Mouse (Mus musculus): ENCODE measurements around the gene Nhlrc2. TPM values are rescaled to one million over a fixed set of nuclear protein-coding genes. Genes with fewer than 3 reads are reported as not detected.

Nhlrc2 gene
- polyA plus RNA-seq, 1 experiment from 2014 or later = 18.1 TPM

DNA sequence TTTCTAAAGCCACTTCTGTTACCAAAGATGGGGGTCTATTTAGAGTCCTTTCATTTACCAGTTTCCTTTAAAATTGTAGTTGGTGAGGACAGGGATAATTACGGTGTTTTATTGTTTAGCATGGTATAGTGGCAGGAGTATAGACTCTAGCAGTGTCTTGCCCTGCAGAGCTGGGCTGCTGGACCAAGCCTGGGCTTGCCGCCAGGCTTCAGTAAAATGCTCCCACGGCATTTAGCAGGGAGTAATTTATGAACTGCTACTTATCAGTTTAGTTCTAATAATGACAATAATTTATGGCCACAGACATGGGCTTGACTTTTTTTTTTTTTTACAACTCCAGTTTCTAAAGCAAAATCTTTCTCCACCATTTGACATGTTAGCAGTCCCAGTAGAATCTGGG, 51.9 kb downstream of the Nhlrc2 start:
- H3K9me3 ChIP-seq = no peaks in the 10 kb centered on the region
- no peak for ATAC-seq (ENCODE audit: low FRiP score)
- WGBS = 75% methylated on average over 3 of the region's 3 CpGs
- no peak overlapping the region for H3K27ac ChIP-seq
- peaks cover 39% of the 10 kb centered on the region for H3K36me3 ChIP-seq (replicated peaks)
- H3K4me3 ChIP-seq (replicated peaks) = no peak overlapping the region
- H3K4me2 ChIP-seq = no peak overlapping the region
- no peaks in the 10 kb centered on the region for H3K4me1 ChIP-seq
- no peak overlapping the region for H3K9ac ChIP-seq
- no peaks in the 10 kb centered on the region for H3K27me3 ChIP-seq

DNA sequence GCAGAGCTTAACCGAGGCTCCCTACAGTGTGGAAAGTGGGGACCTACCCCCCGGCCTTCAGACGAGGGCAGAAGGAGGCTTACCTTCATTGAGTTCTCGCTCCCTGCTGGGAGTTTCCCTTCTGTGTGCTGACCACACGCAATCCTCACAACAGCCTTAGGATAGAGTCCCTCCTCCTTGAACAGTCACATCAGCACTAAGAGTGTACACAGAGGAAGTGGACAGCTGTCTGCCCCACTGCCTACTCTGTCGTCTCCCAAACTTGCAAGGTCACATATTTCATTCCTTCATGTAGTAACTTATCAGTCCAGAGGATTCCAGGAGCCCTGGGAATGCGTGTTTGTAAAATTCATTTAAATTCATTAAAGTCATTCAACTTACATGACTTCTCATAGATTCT, 52.7 kb downstream of the Nhlrc2 start:
- Histone ChIP-seq H3K9me3 (no peaks in the 10 kb centered on the region), H3K27me3 (no peaks in the 10 kb centered on the region), H3K4me3 (replicated peaks) (no peak overlapping the region), H3K9ac (no peak overlapping the region), H3K36me3 (replicated peaks) (peaks cover 31% of the 10 kb centered on the region), H3K4me1 (no peaks in the 10 kb centered on the region), H3K4me2 (no peak overlapping the region), H3K27ac (no peak overlapping the region)
- ATAC-seq (ENCODE audit: low FRiP score) = no peak
- 83% methylated on average over 7 of the region's 7 CpGs for WGBS

DNA sequence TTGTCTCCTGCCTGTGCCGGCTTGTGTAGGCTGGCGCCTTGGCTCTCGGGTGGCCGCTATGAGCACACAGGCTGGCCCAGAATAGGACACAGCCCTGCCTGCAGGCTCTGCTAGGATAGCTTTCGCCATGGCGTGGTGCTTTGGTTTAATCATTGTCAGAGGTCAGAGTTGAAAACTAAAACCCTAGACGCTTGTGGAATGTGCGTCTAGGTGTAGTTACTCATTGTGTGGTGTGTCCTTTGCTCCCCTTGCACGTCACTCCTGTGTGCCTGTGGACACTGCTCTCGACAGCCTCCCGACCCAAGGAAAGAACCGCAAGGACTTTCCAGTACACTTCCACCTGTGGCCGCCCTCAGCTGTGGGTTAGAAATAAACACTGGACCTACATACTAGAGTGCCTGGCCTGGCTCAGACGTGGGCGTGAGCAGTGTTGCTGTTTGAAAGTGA, 53.9 kb downstream of the Nhlrc2 start:
- peaks cover 24% of the 10 kb centered on the region for H3K36me3 ChIP-seq (replicated peaks)
- H3K9me3 ChIP-seq = no peaks in the 10 kb centered on the region
- H3K27me3 ChIP-seq = no peaks in the 10 kb centered on the region
- WGBS = 86% methylated on average over 15 of the region's 15 CpGs
- no peak overlapping the region for H3K27ac ChIP-seq
- no peak for ATAC-seq (ENCODE audit: low FRiP score)
- H3K9ac ChIP-seq = no peak overlapping the region
- no peak overlapping the region for H3K4me3 ChIP-seq (replicated peaks)
- no peaks in the 10 kb centered on the region for H3K4me1 ChIP-seq
- H3K4me2 ChIP-seq = no peak overlapping the region

DNA sequence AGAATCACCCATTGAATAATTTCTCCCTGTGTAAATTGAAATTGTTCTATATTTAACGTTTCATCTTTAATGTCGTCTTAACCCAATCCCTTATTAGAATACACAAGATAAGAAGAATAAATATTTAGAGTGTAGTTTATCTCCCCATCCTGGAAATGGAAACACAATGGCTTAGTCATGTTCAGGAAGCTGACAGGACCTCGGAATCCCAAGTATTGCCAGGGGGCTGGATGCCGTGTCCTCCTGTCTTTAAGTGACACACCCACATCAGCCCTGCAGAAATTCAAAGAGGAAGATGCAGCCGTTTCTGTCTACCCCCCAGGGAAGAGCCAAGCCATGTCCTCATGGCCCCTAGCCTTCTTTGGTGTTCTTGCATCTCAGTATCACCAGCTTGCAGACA, 60.9 kb downstream of the Nhlrc2 start:
- Histone ChIP-seq H3K4me1 (no peaks in the 10 kb centered on the region), H3K4me3 (replicated peaks) (no peak overlapping the region), H3K27me3 (no peaks in the 10 kb centered on the region), H3K9me3 (no peaks in the 10 kb centered on the region), H3K27ac (no peak overlapping the region), H3K4me2 (no peak overlapping the region), H3K9ac (no peak overlapping the region), H3K36me3 (replicated peaks) (no peaks in the 10 kb centered on the region; the same call in 1 of the 2 replicates)
- 74% methylated on average over 5 of the region's 5 CpGs for WGBS
- no peak for ATAC-seq (ENCODE audit: low FRiP score)

DNA sequence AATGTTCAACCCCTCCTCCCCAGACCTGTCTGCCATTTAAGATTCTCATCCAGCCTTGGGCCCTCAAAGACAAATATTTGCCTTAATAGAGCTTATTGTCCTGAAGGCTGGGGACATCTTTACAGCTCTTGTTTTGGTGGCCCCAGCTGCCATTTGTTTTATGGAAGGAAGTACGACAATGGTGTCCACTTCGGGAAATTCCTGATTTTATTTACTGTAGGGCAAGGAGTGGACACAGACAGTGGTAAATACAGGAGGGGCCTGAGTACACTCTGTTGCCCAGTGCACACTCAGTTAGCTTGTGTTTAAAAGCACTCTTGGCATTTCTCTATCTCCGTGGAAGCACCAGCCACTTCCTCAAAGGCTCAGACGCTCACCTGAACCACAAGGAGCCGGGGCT, 66.1 kb downstream of the Nhlrc2 start:
- H3K36me3 ChIP-seq (replicated peaks) = no peaks in the 10 kb centered on the region
- ATAC-seq (ENCODE audit: low FRiP score) = no peak
- H3K4me1 ChIP-seq = peaks cover 3% of the 10 kb centered on the region; the same call in 1 of the 2 replicates
- 91% methylated on average over 5 of the region's 5 CpGs for WGBS
- H3K9ac ChIP-seq = no peak overlapping the region
- H3K4me2 ChIP-seq = no peak overlapping the region
- H3K9me3 ChIP-seq = no peaks in the 10 kb centered on the region
- no peak overlapping the region for H3K27ac ChIP-seq
- H3K4me3 ChIP-seq (replicated peaks) = no peak overlapping the region
- peaks cover 6% of the 10 kb centered on the region; the same call in 1 of the 2 replicates for H3K27me3 ChIP-seq

DNA sequence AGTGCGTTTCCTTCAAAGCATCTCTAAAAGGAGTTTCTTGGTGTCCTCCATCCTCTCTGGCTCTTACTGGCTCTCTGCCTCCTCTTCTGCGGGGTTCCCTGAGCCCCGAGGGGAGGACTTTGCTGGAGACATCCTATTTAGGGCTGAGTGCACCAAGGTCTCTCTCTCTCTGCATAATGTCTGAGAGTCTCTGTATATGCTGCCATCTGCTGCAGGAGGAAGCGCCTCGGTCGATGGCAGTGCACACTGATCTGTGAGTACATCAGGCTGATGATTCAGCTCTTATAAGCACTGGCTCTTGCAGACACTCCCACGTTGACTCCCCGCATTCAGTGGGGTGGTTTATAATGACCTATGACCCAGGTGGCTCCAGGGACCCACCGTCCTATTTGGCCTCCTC, 70.8 kb downstream of the Nhlrc2 start:
- Histone ChIP-seq H3K4me2 (no peak overlapping the region), H3K27me3 (peaks cover 6% of the 10 kb centered on the region; the same call in 1 of the 2 replicates), H3K4me3 (replicated peaks) (no peak overlapping the region), H3K9ac (no peak overlapping the region), H3K9me3 (no peaks in the 10 kb centered on the region), H3K4me1 (peaks cover 9% of the 10 kb centered on the region), H3K27ac (no peak overlapping the region), H3K36me3 (replicated peaks) (no peaks in the 10 kb centered on the region)
- no peak for ATAC-seq (ENCODE audit: low FRiP score)
- 77% methylated on average over 9 of the region's 9 CpGs for WGBS

DNA sequence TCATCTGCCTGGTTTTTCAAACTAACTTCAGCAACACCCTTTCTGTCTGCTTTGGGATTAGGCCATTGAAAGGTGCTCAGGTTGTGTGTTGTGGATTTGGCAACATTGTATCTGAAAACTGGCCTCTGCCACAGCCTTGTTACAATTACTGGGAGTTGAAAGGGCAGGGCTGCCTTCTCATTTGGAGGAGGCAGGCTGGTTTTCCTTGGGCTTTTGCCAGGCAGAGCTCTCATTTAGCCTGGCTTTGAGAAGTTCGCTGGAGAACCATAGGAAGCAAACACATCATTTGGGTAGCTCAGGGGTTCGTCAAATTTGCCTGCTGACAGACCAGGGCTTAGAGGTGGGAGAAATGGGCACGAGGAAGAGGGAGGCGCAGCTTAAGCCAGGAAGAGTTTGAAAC, 71.5 kb downstream of the Nhlrc2 start:
- Histone ChIP-seq H3K4me2 (no peak overlapping the region), H3K36me3 (replicated peaks) (no peaks in the 10 kb centered on the region), H3K4me1 (peaks cover 9% of the 10 kb centered on the region), H3K9ac (no peak overlapping the region), H3K27ac (no peak overlapping the region), H3K27me3 (peaks cover 6% of the 10 kb centered on the region; the same call in 1 of the 2 replicates), H3K9me3 (no peaks in the 10 kb centered on the region), H3K4me3 (replicated peaks) (no peak overlapping the region)
- 72% methylated on average over 4 of the region's 4 CpGs for WGBS
- ATAC-seq (ENCODE audit: low FRiP score) = no peak

DNA sequence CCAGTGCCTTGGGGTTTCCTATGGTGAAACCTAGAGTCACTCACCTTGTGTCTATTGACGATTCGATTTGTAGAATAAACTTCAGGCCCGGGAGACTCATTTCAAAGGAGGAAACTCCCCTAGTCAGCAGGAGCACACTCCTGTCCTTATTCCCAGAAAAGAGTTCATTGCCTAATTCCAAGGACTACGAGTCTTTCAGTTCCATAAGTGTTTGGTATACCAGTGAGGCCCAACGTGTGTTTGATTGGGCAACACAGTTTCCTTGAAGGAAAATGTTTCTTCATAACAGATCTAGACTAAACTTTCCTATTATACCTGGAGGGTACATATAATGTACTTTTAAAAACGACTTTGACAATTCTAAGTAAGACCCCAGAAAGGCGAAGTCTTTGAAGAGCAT, 73.8 kb downstream of the Nhlrc2 start:
- H3K27ac ChIP-seq = no peak overlapping the region
- peaks cover 9% of the 10 kb centered on the region for H3K4me1 ChIP-seq
- no peaks in the 10 kb centered on the region for H3K9me3 ChIP-seq
- H3K4me3 ChIP-seq (replicated peaks) = no peak overlapping the region
- H3K9ac ChIP-seq = no peak overlapping the region
- no peak for ATAC-seq (ENCODE audit: low FRiP score)
- 87% methylated on average over 7 of the region's 7 CpGs for WGBS
- H3K36me3 ChIP-seq (replicated peaks) = no peaks in the 10 kb centered on the region
- peaks cover 6% of the 10 kb centered on the region; the same call in 1 of the 2 replicates for H3K27me3 ChIP-seq
- no peak overlapping the region for H3K4me2 ChIP-seq

DNA sequence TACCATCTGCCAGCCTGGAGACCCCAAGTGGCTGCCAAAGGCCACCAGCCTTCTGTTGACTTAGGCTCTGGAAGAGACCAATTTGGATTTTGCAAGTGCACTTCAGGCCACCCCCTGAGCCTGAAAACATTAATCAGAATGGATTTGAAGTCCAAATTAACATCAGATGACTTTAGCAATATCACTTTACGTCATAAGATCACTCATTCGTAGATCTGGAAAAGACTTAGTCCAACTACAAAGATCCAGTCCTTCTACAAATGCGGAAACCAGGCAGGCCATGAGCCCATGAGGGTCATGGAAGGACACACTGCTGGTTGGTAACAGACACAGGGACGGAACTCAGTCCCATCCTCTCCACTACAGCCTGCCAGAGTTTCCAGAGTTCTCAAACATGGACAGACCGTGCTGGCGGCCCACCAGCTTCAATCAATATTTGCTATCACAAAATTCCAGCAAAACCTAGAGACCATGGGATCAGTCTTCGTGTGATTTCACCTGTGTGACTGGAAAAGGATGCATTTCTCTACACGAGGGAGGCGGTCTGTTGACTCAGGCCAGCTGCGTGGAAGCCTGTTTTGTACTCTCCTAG, 79.9 kb downstream of the Nhlrc2 start:
- Histone ChIP-seq H3K9ac (no peak overlapping the region), H3K4me3 (replicated peaks) (no peak overlapping the region), H3K9me3 (no peaks in the 10 kb centered on the region), H3K4me2 (no peak overlapping the region), H3K4me1 (no peaks in the 10 kb centered on the region), H3K36me3 (replicated peaks) (no peaks in the 10 kb centered on the region), H3K27me3 (no peaks in the 10 kb centered on the region), H3K27ac (no peak overlapping the region)
- no peak for ATAC-seq (ENCODE audit: low FRiP score)
- WGBS = 91% methylated on average over 10 of the region's 10 CpGs

DNA sequence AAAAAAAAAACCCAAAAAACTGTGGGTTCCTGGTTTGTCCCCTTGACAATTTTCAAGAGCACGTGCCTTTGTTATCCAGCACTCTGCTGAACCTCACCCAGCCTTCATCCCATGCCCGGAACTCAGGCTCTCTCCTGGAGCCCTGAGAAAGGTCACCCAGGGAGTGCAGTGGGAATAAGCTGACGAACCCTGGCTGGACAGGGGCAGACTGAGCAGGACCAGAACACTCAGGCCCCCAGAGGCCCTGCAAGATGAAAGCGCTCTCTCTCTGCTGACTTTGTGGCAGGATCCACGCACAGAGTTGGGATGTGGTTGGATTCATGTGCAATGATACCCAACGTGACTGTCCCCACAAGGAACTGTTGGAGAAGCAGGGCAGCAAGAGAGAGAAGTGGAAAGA, 81.6 kb downstream of the Nhlrc2 start:
- Histone ChIP-seq H3K9me3 (no peaks in the 10 kb centered on the region), H3K4me3 (replicated peaks) (no peak overlapping the region), H3K27me3 (no peaks in the 10 kb centered on the region), H3K27ac (no peak overlapping the region), H3K9ac (no peak overlapping the region), H3K36me3 (replicated peaks) (no peaks in the 10 kb centered on the region), H3K4me1 (no peaks in the 10 kb centered on the region), H3K4me2 (no peak overlapping the region)
- ATAC-seq (ENCODE audit: low FRiP score) = no peak
- WGBS = 77% methylated on average over 6 of the region's 6 CpGs

DNA sequence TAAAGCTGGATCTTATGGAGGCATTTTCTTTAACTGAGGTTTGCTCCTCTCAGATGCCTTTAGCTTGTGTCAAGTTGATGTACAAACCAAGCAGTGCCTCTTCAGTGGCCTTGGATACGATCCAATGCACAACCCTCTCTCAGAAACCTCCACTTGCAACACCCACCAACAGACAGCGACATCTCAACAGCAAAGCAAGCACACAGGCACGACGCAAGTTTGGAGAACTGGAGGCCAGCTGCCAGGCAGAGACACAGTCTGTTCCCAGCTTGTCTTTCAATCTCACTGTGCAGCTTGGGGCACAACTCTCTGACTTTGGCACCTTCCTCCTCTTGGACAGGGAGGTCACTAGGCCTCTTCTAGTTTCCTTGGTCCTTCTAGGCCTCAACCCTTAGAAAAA, 83.0 kb downstream of the Nhlrc2 start:
- ATAC-seq (ENCODE audit: low FRiP score) = no peak
- H3K9ac ChIP-seq = no peak overlapping the region
- no peaks in the 10 kb centered on the region for H3K27me3 ChIP-seq
- H3K9me3 ChIP-seq = no peaks in the 10 kb centered on the region
- no peaks in the 10 kb centered on the region for H3K4me1 ChIP-seq
- no peak overlapping the region for H3K27ac ChIP-seq
- H3K4me2 ChIP-seq = no peak overlapping the region
- H3K36me3 ChIP-seq (replicated peaks) = no peaks in the 10 kb centered on the region
- 82% methylated on average over 4 of the region's 4 CpGs for WGBS
- H3K4me3 ChIP-seq (replicated peaks) = no peak overlapping the region

DNA sequence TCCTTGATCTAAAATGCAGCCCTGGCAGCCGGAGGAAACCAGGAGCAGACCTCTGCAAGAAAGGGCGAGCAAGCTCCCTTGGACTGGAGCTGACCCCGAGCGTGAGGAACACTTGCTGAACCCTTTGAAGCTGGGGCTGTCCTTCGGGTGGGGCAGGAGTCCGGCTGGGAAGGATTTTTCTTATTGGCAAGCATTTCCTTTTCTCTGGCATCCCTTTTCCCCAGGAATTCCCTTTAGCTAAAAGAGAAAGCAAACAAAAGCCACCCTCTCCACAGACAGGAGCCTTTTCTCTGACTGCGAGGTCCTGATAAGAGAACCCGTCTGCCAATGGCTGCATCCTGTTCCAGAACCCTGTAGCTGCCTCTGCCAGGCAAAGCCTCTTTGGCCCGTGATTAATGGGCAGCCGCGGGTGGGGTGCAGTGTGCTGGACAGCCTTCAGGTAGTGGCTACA, 83.4 kb downstream of the Nhlrc2 start:
- Histone ChIP-seq H3K4me3 (replicated peaks) (no peak overlapping the region), H3K36me3 (replicated peaks) (no peaks in the 10 kb centered on the region), H3K9me3 (no peaks in the 10 kb centered on the region), H3K4me1 (no peaks in the 10 kb centered on the region), H3K4me2 (no peak overlapping the region), H3K27me3 (no peaks in the 10 kb centered on the region), H3K27ac (no peak overlapping the region), H3K9ac (no peak overlapping the region)
- ATAC-seq (ENCODE audit: low FRiP score) = no peak
- WGBS = 67% methylated on average over 11 of the region's 11 CpGs

DNA sequence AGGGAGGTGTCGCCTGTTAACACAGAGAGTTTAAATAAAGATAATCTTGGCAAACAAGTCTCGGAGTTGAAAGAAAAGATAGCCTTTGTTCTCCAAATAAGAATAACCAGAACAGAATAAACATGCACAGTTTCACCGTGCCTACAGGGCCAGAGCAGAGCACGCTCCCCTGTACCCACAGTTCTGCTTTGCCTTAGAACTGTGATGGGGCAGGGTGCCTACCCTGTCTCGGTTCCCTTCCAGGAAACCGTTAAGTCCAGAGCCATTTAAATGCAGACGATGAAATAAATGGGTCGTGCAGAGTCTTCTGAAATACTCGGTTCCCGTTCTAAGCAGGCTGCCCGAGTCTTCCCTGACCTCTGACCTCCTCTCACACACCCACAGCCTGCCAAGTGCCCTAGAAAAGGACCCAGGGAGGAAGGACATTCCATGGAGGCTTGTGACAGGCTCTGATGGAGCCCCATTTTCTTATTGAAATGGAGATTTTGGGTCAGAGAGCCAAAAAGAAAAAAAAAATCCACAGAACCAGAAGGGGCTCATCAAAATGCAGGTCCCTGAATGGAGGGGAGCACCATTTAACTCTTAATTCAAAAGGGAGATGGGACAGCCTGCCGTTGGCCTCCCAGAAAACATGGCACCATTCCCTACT, 89.1 kb downstream of the Nhlrc2 start:
- 48% methylated on average over 12 of the region's 12 CpGs for WGBS
- H3K4me1 ChIP-seq = peaks cover 6% of the 10 kb centered on the region; the same call in 1 of the 2 replicates
- ATAC-seq (ENCODE audit: low FRiP score) = no peak
- no peak overlapping the region for H3K4me3 ChIP-seq (replicated peaks)
- H3K4me2 ChIP-seq = no peak overlapping the region
- no peaks in the 10 kb centered on the region for H3K36me3 ChIP-seq (replicated peaks)
- H3K9ac ChIP-seq = no peak overlapping the region
- H3K27ac ChIP-seq = no peak overlapping the region
- peaks cover 7% of the 10 kb centered on the region; the same call in 1 of the 2 replicates for H3K9me3 ChIP-seq
- H3K27me3 ChIP-seq = no peaks in the 10 kb centered on the region
